Mouse (Mus musculus) brain, embryonic 14.5 days (tissue): ENCODE measurements around the gene Nufip1. TPM values are rescaled to one million over a fixed set of nuclear protein-coding genes. Genes with fewer than 3 reads are reported as not detected.

Experiments
- DNase-seq: peaks from one replicate; pipeline ENCODE4 v3.0.0-alpha.2; 2011; ENCODE audit warnings: low read depth
- CTCF ChIP-seq: fragments of 200-500 bp; IDR thresholded peaks from 2 replicates; pipeline ENCODE4 v1.5.1; 2012; ENCODE audit warnings: inconsistent platforms, mild to moderate bottlenecking, moderate library complexity, borderline replicate concordance; ENCODE audit not compliant: insufficient read depth, insufficient read length; ENCODE audit errors: extremely low read depth
- POLR2A ChIP-seq: fragments of 200-500 bp; IDR thresholded peaks from 2 replicates; pipeline ENCODE4 v1.6.1; 2012; ENCODE audit warnings: mild to moderate bottlenecking, inconsistent platforms, borderline replicate concordance; ENCODE audit not compliant: poor library complexity, insufficient read depth, insufficient read length, severe bottlenecking; ENCODE audit errors: extremely low read depth
- polyA plus RNA-seq: library from polyadenylated mRNA; depleted of rRNA; stranded (reverse); fragments of >200 nt; gene quantifications from 2 replicates; pipeline ENCODE4 v1.2.3, GENCODE M21; 2012

The Nufip1 gene
- polyA plus RNA-seq, 1 experiment: 8.4 TPM

- TF ChIP-seq POLR2A: no peak
- no peak for TF ChIP-seq CTCF
- DNase-seq: no peak
Measured at GRCm38 (mm10) chr14:76097815-76098214, 12.9 kb upstream of the Nufip1 start.

GRCm38 (mm10) chr14:76099543-76099942, 11.1 kb upstream of the Nufip1 start:
- no peak for DNase-seq
- TF ChIP-seq POLR2A: no peak
- no peak for TF ChIP-seq CTCF

- DNase-seq: no peak
- TF ChIP-seq CTCF (no peak), POLR2A (no peak)
Measured at GRCm38 (mm10) chr14:76115744-76116143, 5.1 kb downstream of the Nufip1 start.

GRCm38 (mm10) chr14:76118963-76119362, 8.3 kb downstream of the Nufip1 start:
- DNase-seq: peak; percentile 27
- TF ChIP-seq CTCF: no peak
- no peak for TF ChIP-seq POLR2A

- peak; percentile 4 for DNase-seq
- TF ChIP-seq CTCF: no peak
- no peak for TF ChIP-seq POLR2A
Measured at GRCm38 (mm10) chr14:76120472-76120871, 9.8 kb downstream of the Nufip1 start.

GRCm38 (mm10) chr14:76121901-76122662, 11.4 kb downstream of the Nufip1 start:
- DNase-seq: peak; percentile 78
- no peak for TF ChIP-seq POLR2A
- TF ChIP-seq CTCF: peak; percentile 89

- no peak for TF ChIP-seq POLR2A
- no peak for TF ChIP-seq CTCF
- no peak for DNase-seq
Measured at GRCm38 (mm10) chr14:76122663-76123058, 12.0 kb downstream of the Nufip1 start.

GRCm38 (mm10) chr14:76127311-76127710, 16.6 kb downstream of the Nufip1 start:
- TF ChIP-seq POLR2A (no peak), CTCF (no peak)
- no peak for DNase-seq

- no peak for TF ChIP-seq POLR2A
- no peak for TF ChIP-seq CTCF
- no peak for DNase-seq
Measured at GRCm38 (mm10) chr14:76128174-76128573, 17.5 kb downstream of the Nufip1 start.

- no peak for DNase-seq
Measured at GRCm38 (mm10) chr14:76134975-76135374, 24.3 kb downstream of the Nufip1 start.

GRCm38 (mm10) chr14:76145248-76145647, 34.6 kb downstream of the Nufip1 start:
- no peak for DNase-seq
- TF ChIP-seq CTCF (no peak), POLR2A (no peak)

More at GRCm38 (mm10) chr14:76134975-76135374, 24.3 kb downstream of the Nufip1 start:
- TF ChIP-seq POLR2A (no peak), CTCF (no peak)

- DNase-seq: no peak
- TF ChIP-seq CTCF (no peak), POLR2A (no peak)
Measured at GRCm38 (mm10) chr14:76145868-76146267, 35.2 kb downstream of the Nufip1 start.

- DNase-seq: no peak
- TF ChIP-seq POLR2A (no peak), CTCF (no peak)
Measured at GRCm38 (mm10) chr14:76147061-76147460, 36.4 kb downstream of the Nufip1 start.

GRCm38 (mm10) chr14:76148294-76148693, 37.6 kb downstream of the Nufip1 start:
- no peak for DNase-seq
- TF ChIP-seq POLR2A (no peak), CTCF (no peak)
